8 mouse cellular contexts compared by ENCODE assay signal in genomic region chrX:77795858-77796174, GRCm38 (mm10). TPM values are rescaled to one million over a fixed set of nuclear protein-coding genes. Genes with fewer than 3 reads are reported as not detected.
DNase-seq lines count a peak whose midpoint lies in the region; ATAC-seq and TF ChIP-seq lines count a peak whose summit lies in the region.

No protein-coding gene starts in this region.

- 27% methylated on average over 15 of the region's 30 CpGs for WGBS in forebrain, embryonic 16.5 days
- 8% methylated on average over 29 of the region's 30 CpGs for WGBS in lung, embryonic 14.5 days

- peak overlapping the region; percentile 57 for H3K4me2 ChIP-seq in forebrain, embryonic 16.5 days (ENCODE audit: low read length)
- peak overlapping the region; percentile 63 for H3K4me2 ChIP-seq in lung, embryonic 14.5 days

- H3K36me3 ChIP-seq in ES-E14 (ENCODE audit: control insufficient read depth, insufficient read depth, low read length, poor library complexity, severe bottlenecking), result no peaks in the 10 kb centered on the region
- H3K36me3 ChIP-seq in forebrain, embryonic 16.5 days (ENCODE audit: control insufficient read depth, insufficient read depth), result no peaks in the 10 kb centered on the region
- H3K36me3 ChIP-seq in lung, embryonic 14.5 days (ENCODE audit: insufficient read depth), result no peaks in the 10 kb centered on the region

- peak overlapping the region; percentile 86 to 87 for H3K4me3 ChIP-seq in ES-E14 (ENCODE audit: insufficient read depth in 1 of 2, low read depth in 1 of 2, low read length in 2 of 2, poor library complexity in 1 of 2, severe bottlenecking in 1 of 2)
- peak overlapping the region; percentile 67 for H3K4me3 ChIP-seq in forebrain, embryonic 16.5 days (replicated peaks; ENCODE audit: low read length)
- peak overlapping the region; percentile 57 for H3K4me3 ChIP-seq in lung, embryonic 14.5 days (ENCODE audit: low read depth, low read length)

- in situ Hi-C loops in ES-E14 (cut with MboI; ENCODE audit: low sequenced_read_pairs in 2 of 2, unreplicated experiment in 2 of 2), result no loop called here

- DNase-seq in ES-E14 (ENCODE audit: low read depth, low spot score), result peak; percentile 71
- peak; percentile 85 for DNase-seq in cerebellum, adult 11 months
- peak; percentile 89 for DNase-seq in heart, postnatal 36 days
- DNase-seq in layer of hippocampus, adult 8-10 months (ENCODE audit: low spot score in 2 of 2), result peak; percentile 86 to 87
- DNase-seq in lung, embryonic 14.5 days, result peak; percentile 92
- DNase-seq in testis, postnatal 14 days (ENCODE audit: low spot score), result peak; percentile 85

- H3K4me1 ChIP-seq in ES-E14 (ENCODE audit: control insufficient read depth in 2 of 2, insufficient read depth in 2 of 2, low read length in 2 of 2, poor library complexity in 1 of 2), result no peaks in the 10 kb centered on the region
- peaks cover 10% of the 10 kb centered on the region for H3K4me1 ChIP-seq in forebrain, embryonic 16.5 days (replicated peaks; ENCODE audit: control insufficient read depth, insufficient read depth, low read length)
- no peaks in the 10 kb centered on the region for H3K4me1 ChIP-seq in lung, embryonic 14.5 days (ENCODE audit: insufficient read depth)

- peak overlapping the region; percentile 94; the same call in 1 of the 2 replicates for H3K27ac ChIP-seq in ES-E14 (ENCODE audit: insufficient read depth, low read depth, low read length, poor library complexity, severe bottlenecking)
- H3K27ac ChIP-seq in forebrain, embryonic 16.5 days (ENCODE audit: low read length), result peak overlapping the region; percentile 75
- H3K27ac ChIP-seq in lung, embryonic 14.5 days (ENCODE audit: low read depth), result peak overlapping the region; percentile 89

- no peak for TF ChIP-seq CTCF in lung, embryonic 14.5 days (IDR thresholded peaks at IDR 0.05; ENCODE audit: low read depth)

- peak; percentile 97 for ATAC-seq in forebrain, embryonic 16.5 days
- peak; percentile 93 for ATAC-seq in lung, embryonic 14.5 days (ENCODE audit: insufficient read depth)
- peak; percentile 97 for ATAC-seq in neutrophil, adult 5-6 weeks (ENCODE audit: extremely low read depth, insufficient number of reproducible peaks, low FRiP score, poor library complexity, severe bottlenecking)

- intact Hi-C loops in heart, postnatal 36 days (cut with DNase I), result loop anchor here (10.0 kb wide), 1 partner anchor 291 kb away; no protein-coding TSS in a partner anchor

- peak overlapping the region; percentile 83 for H3K9ac ChIP-seq in ES-E14 (ENCODE audit: insufficient read depth, low read depth, low read length, poor library complexity, severe bottlenecking)
- peak overlapping the region; percentile 72 for H3K9ac ChIP-seq in forebrain, embryonic 16.5 days (replicated peaks; ENCODE audit: low read depth, low read length)
- peak overlapping the region; percentile 59 for H3K9ac ChIP-seq in lung, embryonic 14.5 days

- H3K27me3 ChIP-seq in forebrain, embryonic 16.5 days (replicated peaks; ENCODE audit: control insufficient read depth, insufficient read depth, low read length), result no peaks in the 10 kb centered on the region
- H3K27me3 ChIP-seq in lung, embryonic 14.5 days (ENCODE audit: insufficient read depth, low read length), result no peaks in the 10 kb centered on the region

- no peaks in the 10 kb centered on the region for H3K9me3 ChIP-seq in ES-E14 (ENCODE audit: control insufficient read depth, insufficient read depth, low read depth, low read length)
- no peaks in the 10 kb centered on the region for H3K9me3 ChIP-seq in forebrain, embryonic 16.5 days (ENCODE audit: control insufficient read depth, low read length)
- H3K9me3 ChIP-seq in lung, embryonic 14.5 days (ENCODE audit: low read depth, low read length), result no peaks in the 10 kb centered on the region

TF ChIP-seq in ES-E14, 5 proteins besides CTCF, POLR2A, EP300 and RAD21:
- TF ChIP-seq MAFK (IDR thresholded peaks at IDR 0.05; ENCODE audit: insufficient read depth, low read depth, low read length) (no peak), ZC3H11A (IDR thresholded peaks at IDR 0.05; ENCODE audit: borderline replicate concordance, low read depth, low read length) (no peak), CHD2 (IDR thresholded peaks at IDR 0.05; ENCODE audit: low read depth, low read length) (no peak), ZNF384 (IDR thresholded peaks at IDR 0.05; ENCODE audit: low read depth, low read length) (no peak), HCFC1 (IDR thresholded peaks at IDR 0.05; ENCODE audit: borderline replicate concordance, insufficient read depth, low read length) (no peak)
TF ChIP-seq in ES-E14: peak in this region for 0.

RNA-seq across cellular contexts. Expression of gene Prkx, which starts 0.3 kb away (rescaled TPM):
- 8.4 and 9.1 TPM in 2 replicates for total RNA-seq in ES-E14 (2012; rRNA removed)
- 35.7 and 42.0 TPM in 2 replicates for polyA plus RNA-seq in forebrain, embryonic 16.5 days (2015; fragmentation: Nextera tagmentation; extraction: Ambion mirVana)
- 10 to 100 TPM; 15.5 to 16.2 TPM for total RNA-seq in heart, postnatal 36 days (2021)
- 10 to 100 TPM; 12.2 to 13.5 (median 12.9) TPM for total RNA-seq in layer of hippocampus, adult 8-10 months (2022)
- polyA plus RNA-seq in lung, embryonic 14.5 days (2014; fragmentation: Nextera tagmentation; extraction: Ambion mirVana), result 14.0 and 14.9 TPM in 2 replicates
- 22.0 and 22.6 TPM in 2 replicates for total RNA-seq in neutrophil, adult 5-6 weeks (2017)

RNA-seq across cellular contexts. Expression of gene Pbsn, which starts 57.6 kb away (rescaled TPM):
- not detected in 2 replicates for total RNA-seq in ES-E14 (2012; rRNA removed)
- polyA plus RNA-seq in forebrain, embryonic 16.5 days (2015; fragmentation: Nextera tagmentation; extraction: Ambion mirVana), result not detected in 2 replicates
- not detected for total RNA-seq in heart, postnatal 36 days (2021)
- total RNA-seq in layer of hippocampus, adult 8-10 months (2022), result not detected
- polyA plus RNA-seq in lung, embryonic 14.5 days (2014; fragmentation: Nextera tagmentation; extraction: Ambion mirVana), result not detected in 2 replicates
- total RNA-seq in neutrophil, adult 5-6 weeks (2017), result not detected in 2 replicates

Comparison
In these comparisons a context has a peak if more than half of its experiments do, and no peak if none do; other contexts are left out.
1. Peak in every context shown above with its lines: DNase-seq, ATAC-seq, H3K4me3 ChIP-seq and H3K27ac ChIP-seq.